Mouse (Mus musculus): Measurements from ENCODE around the gene Itgb5. TPM values are rescaled to one million over a fixed set of nuclear protein-coding genes. Genes with fewer than 3 reads are reported as not detected.

Gene Itgb5
- polyA plus RNA-seq, 1 experiment from 2014 or later, result 25.0 TPM

DNA sequence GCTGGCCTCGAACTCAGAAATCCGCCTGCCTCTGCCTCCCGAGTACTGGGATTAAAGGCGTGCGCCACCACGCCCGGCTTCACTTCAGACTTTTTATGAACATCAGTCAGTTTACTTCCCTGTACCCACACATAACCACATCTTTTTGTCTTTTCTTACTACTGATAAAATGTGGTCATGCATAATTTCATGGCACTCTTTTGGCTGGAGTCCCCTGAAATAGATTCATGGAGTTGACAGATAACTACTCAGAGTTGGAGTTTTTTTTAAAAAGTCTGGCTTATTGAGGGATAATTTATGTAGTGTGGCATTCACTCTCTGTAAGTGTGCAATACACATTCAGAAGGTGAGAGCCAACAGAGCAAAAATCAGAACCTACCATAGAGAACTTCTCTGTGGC is 67.3 kb downstream of the Itgb5 start:
- Histone ChIP-seq H3K4me3 (ENCODE audit: low read depth, low read length) (no peak overlapping the region), H3K27me3 (replicated peaks; ENCODE audit: control insufficient read depth, insufficient read depth, low read length) (no peaks in the 10 kb centered on the region), H3K4me2 (no peak overlapping the region), H3K9me3 (ENCODE audit: control insufficient read depth, low read length) (no peaks in the 10 kb centered on the region), H3K4me1 (replicated peaks; ENCODE audit: control insufficient read depth, insufficient read depth, low read length) (peaks cover 13% of the 10 kb centered on the region), H3K36me3 (ENCODE audit: control insufficient read depth, insufficient read depth, low read length) (no peaks in the 10 kb centered on the region), H3K9ac (ENCODE audit: low read depth, low read length) (no peak overlapping the region), H3K27ac (ENCODE audit: low read depth, low read length) (no peak overlapping the region)
- ATAC-seq (replicated peaks; ENCODE audit: low FRiP score), result no peak
- 90% methylated on average over 7 of the region's 7 CpGs for WGBS
- no peak for DNase-seq (ENCODE audit: low spot score)

DNA sequence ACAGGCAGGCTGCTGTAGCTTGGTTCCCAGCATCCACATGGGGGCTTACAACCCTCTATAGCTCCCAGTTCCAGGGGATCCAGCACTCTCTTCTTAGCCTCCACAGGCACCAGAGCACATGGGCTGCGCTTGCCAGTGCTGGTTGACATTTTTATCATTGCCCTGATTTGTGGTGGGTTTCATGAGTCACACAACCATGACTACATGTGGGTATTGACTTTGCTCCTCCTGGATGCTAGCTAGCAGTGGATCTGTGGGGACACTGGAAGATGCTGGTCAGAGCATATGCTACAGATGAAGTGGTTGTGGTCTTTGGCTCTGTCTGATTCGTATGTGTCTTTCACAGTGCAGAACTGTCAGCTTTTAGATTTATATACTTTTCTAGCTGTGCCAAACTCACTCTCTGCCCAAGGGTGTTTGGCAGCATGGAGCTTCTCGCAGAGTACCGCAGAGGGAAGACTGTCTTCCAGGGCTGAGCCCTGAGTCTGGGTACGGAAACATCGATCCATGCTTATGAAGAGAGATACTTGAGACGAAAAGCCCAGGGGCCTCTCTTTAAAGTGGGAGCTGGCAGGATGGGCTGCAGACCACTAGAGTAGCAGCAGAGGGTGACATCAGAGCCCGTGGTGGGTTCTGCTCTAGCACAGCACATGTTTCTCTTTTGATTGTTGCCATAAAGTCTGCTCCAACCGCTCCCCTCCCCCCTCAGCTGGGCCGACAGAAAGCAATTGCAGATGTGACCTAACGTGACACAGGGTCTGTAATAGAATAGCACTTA is 74.4 kb downstream of the Itgb5 start:
- Histone ChIP-seq H3K4me1 (replicated peaks; ENCODE audit: control insufficient read depth, insufficient read depth, low read length) (no peaks in the 10 kb centered on the region; the same call in 1 of the 2 replicates), H3K4me3 (ENCODE audit: low read depth, low read length) (no peak overlapping the region), H3K27ac (ENCODE audit: low read depth, low read length) (no peak overlapping the region), H3K36me3 (ENCODE audit: control insufficient read depth, insufficient read depth, low read length) (no peaks in the 10 kb centered on the region), H3K9ac (ENCODE audit: low read depth, low read length) (no peak overlapping the region), H3K4me2 (no peak overlapping the region), H3K9me3 (ENCODE audit: control insufficient read depth, low read length) (no peaks in the 10 kb centered on the region), H3K27me3 (replicated peaks; ENCODE audit: control insufficient read depth, insufficient read depth, low read length) (no peaks in the 10 kb centered on the region)
- WGBS, result 63% methylated on average over 11 of the region's 11 CpGs
- no peak for ATAC-seq (replicated peaks; ENCODE audit: low FRiP score)
- no peak for DNase-seq (ENCODE audit: low spot score)

- Histone ChIP-seq H3K9ac (ENCODE audit: low read depth, low read length) (no peak overlapping the region), H3K36me3 (ENCODE audit: control insufficient read depth, insufficient read depth, low read length) (no peaks in the 10 kb centered on the region)
- 78% methylated on average over 5 of the region's 5 CpGs for WGBS
Measured at GRCm38 (mm10) chr16:33904553-33904952, 75.1 kb downstream of the Itgb5 start.

DNA sequence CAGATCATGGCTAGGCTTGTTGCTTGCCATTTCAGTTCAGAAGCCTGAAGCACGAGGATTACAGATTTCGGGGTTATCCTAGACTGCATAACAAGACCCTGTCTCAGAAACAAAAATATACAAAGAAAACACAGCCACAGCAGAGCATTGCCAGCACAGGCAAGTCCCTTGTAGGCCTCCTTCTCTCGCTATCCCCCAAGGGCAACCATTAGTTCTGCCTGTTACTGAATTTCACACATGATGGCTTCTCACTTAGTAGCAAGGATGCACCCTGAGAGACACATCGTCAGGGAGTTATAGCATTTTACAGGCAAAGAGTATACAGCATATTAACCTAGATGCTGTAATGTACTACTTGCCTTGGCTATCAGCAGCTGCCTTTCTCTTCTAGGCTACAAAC is 78.8 kb downstream of the Itgb5 start:
- no peaks in the 10 kb centered on the region for H3K27me3 ChIP-seq (replicated peaks; ENCODE audit: control insufficient read depth, insufficient read depth, low read length)
- ATAC-seq (replicated peaks; ENCODE audit: low FRiP score) (no peak), DNase-seq (ENCODE audit: low spot score) (no peak)
- H3K27ac ChIP-seq (ENCODE audit: low read depth, low read length), result no peak overlapping the region
- no peaks in the 10 kb centered on the region; the same call in 1 of the 2 replicates for H3K4me1 ChIP-seq (replicated peaks; ENCODE audit: control insufficient read depth, insufficient read depth, low read length)
- H3K4me3 ChIP-seq (ENCODE audit: low read depth, low read length), result no peak overlapping the region
- no peak overlapping the region for H3K9ac ChIP-seq (ENCODE audit: low read depth, low read length)
- H3K9me3 ChIP-seq (ENCODE audit: control insufficient read depth, low read length), result no peaks in the 10 kb centered on the region
- no peaks in the 10 kb centered on the region for H3K36me3 ChIP-seq (ENCODE audit: control insufficient read depth, insufficient read depth, low read length)
- 77% methylated on average over 4 of the region's 4 CpGs for WGBS
- H3K4me2 ChIP-seq, result no peak overlapping the region

More at GRCm38 (mm10) chr16:33904553-33904952, 75.1 kb downstream of the Itgb5 start:
- DNase-seq (ENCODE audit: low spot score) (no peak), ATAC-seq (replicated peaks; ENCODE audit: low FRiP score) (no peak)
- no peak overlapping the region for H3K4me2 ChIP-seq
- no peak overlapping the region for H3K27ac ChIP-seq (ENCODE audit: low read depth, low read length)
- no peaks in the 10 kb centered on the region for H3K27me3 ChIP-seq (replicated peaks; ENCODE audit: control insufficient read depth, insufficient read depth, low read length)
- no peaks in the 10 kb centered on the region for H3K9me3 ChIP-seq (ENCODE audit: control insufficient read depth, low read length)
- no peaks in the 10 kb centered on the region; the same call in 1 of the 2 replicates for H3K4me1 ChIP-seq (replicated peaks; ENCODE audit: control insufficient read depth, insufficient read depth, low read length)
- no peak overlapping the region for H3K4me3 ChIP-seq (ENCODE audit: low read depth, low read length)

DNA sequence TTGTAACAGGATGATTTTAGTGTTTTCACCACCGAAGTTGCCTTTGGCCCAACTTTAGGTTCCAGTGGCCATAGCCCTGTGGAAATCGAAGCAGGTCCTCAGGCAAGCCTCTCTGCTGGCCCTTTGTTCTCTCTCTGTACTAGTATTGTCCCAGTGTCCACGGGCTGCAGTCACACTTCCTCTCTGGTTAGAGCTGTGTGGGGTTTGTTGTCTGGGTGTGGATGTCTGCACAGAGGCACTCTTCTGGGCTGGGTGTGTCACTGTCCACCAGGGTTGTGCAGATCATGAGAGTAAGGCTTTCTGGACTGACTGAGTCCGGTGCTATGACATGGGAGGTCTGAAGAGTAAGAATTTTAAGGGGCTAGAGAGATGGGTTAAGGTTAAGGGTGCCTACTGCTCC is 85.5 kb downstream of the Itgb5 start:
- Histone ChIP-seq H3K36me3 (ENCODE audit: control insufficient read depth, insufficient read depth, low read length) (peaks cover 5% of the 10 kb centered on the region; the same call in 1 of the 2 replicates), H3K27ac (ENCODE audit: low read depth, low read length) (no peak overlapping the region), H3K27me3 (replicated peaks; ENCODE audit: control insufficient read depth, insufficient read depth, low read length) (no peaks in the 10 kb centered on the region), H3K9ac (ENCODE audit: low read depth, low read length) (no peak overlapping the region), H3K9me3 (ENCODE audit: control insufficient read depth, low read length) (no peaks in the 10 kb centered on the region), H3K4me2 (no peak overlapping the region), H3K4me1 (replicated peaks; ENCODE audit: control insufficient read depth, insufficient read depth, low read length) (peaks cover 10% of the 10 kb centered on the region), H3K4me3 (ENCODE audit: low read depth, low read length) (no peak overlapping the region)
- ATAC-seq (replicated peaks; ENCODE audit: low FRiP score), result no peak
- DNase-seq (ENCODE audit: low spot score), result no peak
- WGBS, result 65% methylated on average over 4 of the region's 4 CpGs

DNA sequence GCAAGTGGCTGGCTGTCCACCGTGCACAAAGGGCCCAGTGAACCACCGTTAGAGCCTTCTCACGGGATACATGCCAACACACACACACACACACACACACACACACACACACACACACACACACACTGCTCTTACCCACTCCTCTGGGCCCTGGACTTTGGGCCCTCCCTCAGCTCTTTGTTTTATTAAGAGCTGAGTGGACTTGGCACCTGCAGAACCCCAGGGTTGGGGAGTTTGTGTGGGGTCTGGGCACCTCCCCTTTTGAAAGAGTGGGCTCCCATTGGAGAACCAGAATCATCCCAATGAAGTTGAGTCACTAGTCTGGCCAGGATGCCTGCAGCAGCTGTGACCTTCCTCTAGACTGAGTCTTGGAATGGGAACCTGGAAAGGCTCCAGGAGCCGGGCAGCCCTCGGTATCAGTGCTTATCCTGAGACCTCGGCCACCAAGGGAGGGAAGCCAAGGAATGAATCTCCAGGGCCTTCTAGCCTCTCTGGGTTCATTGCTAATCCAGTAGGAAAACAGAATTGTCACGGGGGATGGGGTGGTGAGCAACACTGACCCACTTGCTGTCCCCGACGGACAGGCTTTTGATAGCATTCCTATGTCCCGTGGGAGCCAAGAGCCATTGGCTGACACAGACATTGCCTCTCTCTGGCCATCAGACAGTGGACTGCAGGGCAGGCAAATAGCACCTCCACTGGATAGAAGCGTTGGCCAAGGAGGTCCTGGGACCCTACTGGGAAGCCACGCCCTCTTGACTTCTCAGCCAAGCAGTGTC is 87.2 kb downstream of the Itgb5 start:
- no peak overlapping the region for H3K4me2 ChIP-seq

GRCm38 (mm10) chr16:33917390-33917789 is 87.9 kb downstream of the Itgb5 start:
- ATAC-seq (replicated peaks; ENCODE audit: low FRiP score) (no peak), DNase-seq (ENCODE audit: low spot score) (no peak)
- H3K4me2 ChIP-seq, result no peak overlapping the region
- peak overlapping the region; percentile 8; the same call in 1 of the 2 replicates for H3K27ac ChIP-seq (ENCODE audit: low read depth, low read length)
- no peak overlapping the region for H3K9ac ChIP-seq (ENCODE audit: low read depth, low read length)
- H3K4me1 ChIP-seq (replicated peaks; ENCODE audit: control insufficient read depth, insufficient read depth, low read length), result peaks cover 19% of the 10 kb centered on the region
- 58% methylated on average over 5 of the region's 5 CpGs for WGBS
- H3K36me3 ChIP-seq (ENCODE audit: control insufficient read depth, insufficient read depth, low read length), result peaks cover 5% of the 10 kb centered on the region; the same call in 1 of the 2 replicates
- H3K4me3 ChIP-seq (ENCODE audit: low read depth, low read length), result no peak overlapping the region
- no peaks in the 10 kb centered on the region for H3K9me3 ChIP-seq (ENCODE audit: control insufficient read depth, low read length)
- no peaks in the 10 kb centered on the region for H3K27me3 ChIP-seq (replicated peaks; ENCODE audit: control insufficient read depth, insufficient read depth, low read length)

More for the DNA sequence above, 87.2 kb downstream of the Itgb5 start:
- no peaks in the 10 kb centered on the region for H3K9me3 ChIP-seq (ENCODE audit: control insufficient read depth, low read length)
- H3K36me3 ChIP-seq (ENCODE audit: control insufficient read depth, insufficient read depth, low read length), result peaks cover 5% of the 10 kb centered on the region; the same call in 1 of the 2 replicates
- DNase-seq (ENCODE audit: low spot score), result no peak
- WGBS, result 69% methylated on average over 12 of the region's 12 CpGs
- H3K27ac ChIP-seq (ENCODE audit: low read depth, low read length), result peak overlapping the region; percentile 8; the same call in 1 of the 2 replicates
- no peak overlapping the region for H3K9ac ChIP-seq (ENCODE audit: low read depth, low read length)
- no peaks in the 10 kb centered on the region for H3K27me3 ChIP-seq (replicated peaks; ENCODE audit: control insufficient read depth, insufficient read depth, low read length)
- peaks cover 11% of the 10 kb centered on the region for H3K4me1 ChIP-seq (replicated peaks; ENCODE audit: control insufficient read depth, insufficient read depth, low read length)
- no peak overlapping the region for H3K4me3 ChIP-seq (ENCODE audit: low read depth, low read length)
- ATAC-seq (replicated peaks; ENCODE audit: low FRiP score), result peak; percentile 22

DNA sequence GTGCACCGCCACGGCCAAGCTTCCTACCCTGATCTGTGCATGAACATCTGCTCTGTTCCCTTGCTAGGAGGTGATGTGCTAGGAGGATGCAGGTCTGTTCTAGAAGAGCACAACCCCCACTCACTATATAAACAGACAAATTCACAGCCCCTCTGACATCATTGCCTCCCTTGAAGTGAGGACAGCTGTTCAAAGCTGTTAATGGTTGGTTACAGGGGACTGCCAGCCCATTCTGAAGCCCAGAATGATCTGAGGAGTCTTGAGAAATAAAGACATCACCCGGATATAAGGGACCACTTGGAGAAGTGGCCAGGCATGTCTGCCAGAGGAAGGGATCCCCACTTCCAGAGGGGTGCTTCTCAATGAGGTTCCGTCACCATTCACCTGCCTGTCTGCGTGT is 88.5 kb downstream of the Itgb5 start:
- no peak overlapping the region for H3K9ac ChIP-seq (ENCODE audit: low read depth, low read length)
- peaks cover 24% of the 10 kb centered on the region for H3K4me1 ChIP-seq (replicated peaks; ENCODE audit: control insufficient read depth, insufficient read depth, low read length)
- 78% methylated on average over 5 of the region's 5 CpGs for WGBS
- no peaks in the 10 kb centered on the region for H3K9me3 ChIP-seq (ENCODE audit: control insufficient read depth, low read length)
- no peak overlapping the region for H3K4me2 ChIP-seq
- no peaks in the 10 kb centered on the region for H3K27me3 ChIP-seq (replicated peaks; ENCODE audit: control insufficient read depth, insufficient read depth, low read length)
- H3K4me3 ChIP-seq (ENCODE audit: low read depth, low read length), result no peak overlapping the region
- DNase-seq (ENCODE audit: low spot score), result no peak
- H3K27ac ChIP-seq (ENCODE audit: low read depth, low read length), result no peak overlapping the region
- peaks cover 5% of the 10 kb centered on the region; the same call in 1 of the 2 replicates for H3K36me3 ChIP-seq (ENCODE audit: control insufficient read depth, insufficient read depth, low read length)
- no peak for ATAC-seq (replicated peaks; ENCODE audit: low FRiP score)
